Mouse (Mus musculus): ENCODE data around the gene Cdkn1b. TPM values are rescaled to one million over a fixed set of nuclear protein-coding genes. Genes with fewer than 3 reads are reported as not detected.

Gene Cdkn1b
- 13.9 and 14.7 TPM in 2 replicates for polyA plus RNA-seq (2014; fragmentation: Nextera tagmentation; extraction: Ambion mirVana)

GRCm38 (mm10) chr6:134920190-134921013, at the start of gene Cdkn1b:
Gene Cdkn1b, plus strand, starts transcription at chr6:134920401.
- WGBS (ENCODE audit: insufficient replicate concordance): under 1% methylated on average over 76 of the region's 77 CpGs
- H3K4me2 ChIP-seq: peak within 1 kb of the TSS; percentile 84
- no peaks in the 10 kb centered on the region for H3K27me3 ChIP-seq (ENCODE audit: control insufficient read depth, insufficient read depth, low read length)
- ATAC-seq (replicated peaks; ENCODE audit: insufficient number of reproducible peaks, low FRiP score, low TSS enrichment): peak; percentile 92
- H3K4me1 ChIP-seq (ENCODE audit: control insufficient read depth, insufficient read depth, low read length): peaks cover 13% of the 10 kb centered on the region
- peak within 1 kb of the TSS; percentile 87 for H3K9ac ChIP-seq (ENCODE audit: low read depth, low read length)
- peak within 1 kb of the TSS; percentile 94 for H3K27ac ChIP-seq (ENCODE audit: low read depth, low read length)
- H3K36me3 ChIP-seq (ENCODE audit: control insufficient read depth, insufficient read depth, low read length): no peaks in the 10 kb centered on the region; the same call in 1 of the 2 replicates
- peak within 1 kb of the TSS; percentile 74 for H3K4me3 ChIP-seq (ENCODE audit: low read depth, low read length)
- no peaks in the 10 kb centered on the region for H3K9me3 ChIP-seq (replicated peaks; ENCODE audit: control insufficient read depth, low read length)

- H3K27ac ChIP-seq (ENCODE audit: low read depth, low read length): no peak overlapping the region
- no peak for ATAC-seq (replicated peaks; ENCODE audit: insufficient number of reproducible peaks, low FRiP score, low TSS enrichment)
- WGBS (ENCODE audit: insufficient replicate concordance): 76% methylated on average over 4 of the region's 4 CpGs
Measured at GRCm38 (mm10) chr6:134870887-134871286, 49.3 kb upstream of the Cdkn1b start.

GRCm38 (mm10) chr6:134872236-134872635, 48.0 kb upstream of the Cdkn1b start:
- ATAC-seq (replicated peaks; ENCODE audit: insufficient number of reproducible peaks, low FRiP score, low TSS enrichment): no peak
- Histone ChIP-seq H3K27ac (ENCODE audit: low read depth, low read length) (no peak overlapping the region), H3K36me3 (ENCODE audit: control insufficient read depth, insufficient read depth, low read length) (peaks cover 13% of the 10 kb centered on the region), H3K27me3 (ENCODE audit: control insufficient read depth, insufficient read depth, low read length) (no peaks in the 10 kb centered on the region), H3K4me3 (ENCODE audit: low read depth, low read length) (no peak overlapping the region), H3K4me2 (no peak overlapping the region), H3K4me1 (ENCODE audit: control insufficient read depth, insufficient read depth, low read length) (no peaks in the 10 kb centered on the region), H3K9me3 (replicated peaks; ENCODE audit: control insufficient read depth, low read length) (no peaks in the 10 kb centered on the region), H3K9ac (ENCODE audit: low read depth, low read length) (no peak overlapping the region)
- 89% methylated on average over 2 of the region's 2 CpGs for WGBS (ENCODE audit: insufficient replicate concordance)

More at GRCm38 (mm10) chr6:134870887-134871286, 49.3 kb upstream of the Cdkn1b start:
- H3K4me2 ChIP-seq: no peak overlapping the region
- no peak overlapping the region for H3K4me3 ChIP-seq (ENCODE audit: low read depth, low read length)
- H3K9ac ChIP-seq (ENCODE audit: low read depth, low read length): no peak overlapping the region
- H3K36me3 ChIP-seq (ENCODE audit: control insufficient read depth, insufficient read depth, low read length): peaks cover 13% of the 10 kb centered on the region
- no peaks in the 10 kb centered on the region for H3K27me3 ChIP-seq (ENCODE audit: control insufficient read depth, insufficient read depth, low read length)
- H3K9me3 ChIP-seq (replicated peaks; ENCODE audit: control insufficient read depth, low read length): no peaks in the 10 kb centered on the region
- H3K4me1 ChIP-seq (ENCODE audit: control insufficient read depth, insufficient read depth, low read length): no peaks in the 10 kb centered on the region

- Histone ChIP-seq H3K36me3 (ENCODE audit: control insufficient read depth, insufficient read depth, low read length) (peaks cover 13% of the 10 kb centered on the region), H3K9me3 (replicated peaks; ENCODE audit: control insufficient read depth, low read length) (no peaks in the 10 kb centered on the region), H3K4me1 (ENCODE audit: control insufficient read depth, insufficient read depth, low read length) (no peaks in the 10 kb centered on the region), H3K9ac (ENCODE audit: low read depth, low read length) (no peak overlapping the region), H3K27me3 (ENCODE audit: control insufficient read depth, insufficient read depth, low read length) (no peaks in the 10 kb centered on the region), H3K4me3 (ENCODE audit: low read depth, low read length) (no peak overlapping the region), H3K4me2 (no peak overlapping the region), H3K27ac (ENCODE audit: low read depth, low read length) (no peak overlapping the region)
- no peak for ATAC-seq (replicated peaks; ENCODE audit: insufficient number of reproducible peaks, low FRiP score, low TSS enrichment)
- 82% methylated on average over 2 of the region's 2 CpGs for WGBS (ENCODE audit: insufficient replicate concordance)
Measured at GRCm38 (mm10) chr6:134873018-134873417, 47.2 kb upstream of the Cdkn1b start.

- 66% methylated on average over 6 of the region's 6 CpGs for WGBS (ENCODE audit: insufficient replicate concordance)
- Histone ChIP-seq H3K9ac (ENCODE audit: low read depth, low read length) (no peak overlapping the region), H3K9me3 (replicated peaks; ENCODE audit: control insufficient read depth, low read length) (no peaks in the 10 kb centered on the region), H3K4me1 (ENCODE audit: control insufficient read depth, insufficient read depth, low read length) (no peaks in the 10 kb centered on the region), H3K27me3 (ENCODE audit: control insufficient read depth, insufficient read depth, low read length) (no peaks in the 10 kb centered on the region), H3K27ac (ENCODE audit: low read depth, low read length) (no peak overlapping the region), H3K36me3 (ENCODE audit: control insufficient read depth, insufficient read depth, low read length) (no peaks in the 10 kb centered on the region), H3K4me3 (ENCODE audit: low read depth, low read length) (no peak overlapping the region), H3K4me2 (no peak overlapping the region)
- ATAC-seq (replicated peaks; ENCODE audit: insufficient number of reproducible peaks, low FRiP score, low TSS enrichment): no peak
Measured at GRCm38 (mm10) chr6:134876795-134877194, 43.4 kb upstream of the Cdkn1b start.

GRCm38 (mm10) chr6:134877276-134877675, 42.9 kb upstream of the Cdkn1b start:
- 87% methylated on average over 4 of the region's 4 CpGs for WGBS (ENCODE audit: insufficient replicate concordance)

GRCm38 (mm10) chr6:134877892-134878291, 42.3 kb upstream of the Cdkn1b start:
- Histone ChIP-seq H3K36me3 (ENCODE audit: control insufficient read depth, insufficient read depth, low read length) (no peaks in the 10 kb centered on the region), H3K9me3 (replicated peaks; ENCODE audit: control insufficient read depth, low read length) (no peaks in the 10 kb centered on the region), H3K9ac (ENCODE audit: low read depth, low read length) (no peak overlapping the region), H3K4me2 (no peak overlapping the region), H3K4me1 (ENCODE audit: control insufficient read depth, insufficient read depth, low read length) (no peaks in the 10 kb centered on the region), H3K27ac (ENCODE audit: low read depth, low read length) (no peak overlapping the region), H3K4me3 (ENCODE audit: low read depth, low read length) (no peak overlapping the region), H3K27me3 (ENCODE audit: control insufficient read depth, insufficient read depth, low read length) (no peaks in the 10 kb centered on the region)
- no peak for ATAC-seq (replicated peaks; ENCODE audit: insufficient number of reproducible peaks, low FRiP score, low TSS enrichment)
- WGBS (ENCODE audit: insufficient replicate concordance): 63% methylated on average over 1 of the region's 1 CpGs

More at GRCm38 (mm10) chr6:134877276-134877675, 42.9 kb upstream of the Cdkn1b start:
- Histone ChIP-seq H3K4me1 (ENCODE audit: control insufficient read depth, insufficient read depth, low read length) (no peaks in the 10 kb centered on the region), H3K4me2 (no peak overlapping the region), H3K27ac (ENCODE audit: low read depth, low read length) (no peak overlapping the region), H3K9me3 (replicated peaks; ENCODE audit: control insufficient read depth, low read length) (no peaks in the 10 kb centered on the region), H3K27me3 (ENCODE audit: control insufficient read depth, insufficient read depth, low read length) (no peaks in the 10 kb centered on the region), H3K4me3 (ENCODE audit: low read depth, low read length) (no peak overlapping the region), H3K36me3 (ENCODE audit: control insufficient read depth, insufficient read depth, low read length) (no peaks in the 10 kb centered on the region), H3K9ac (ENCODE audit: low read depth, low read length) (no peak overlapping the region)
- ATAC-seq (replicated peaks; ENCODE audit: insufficient number of reproducible peaks, low FRiP score, low TSS enrichment): no peak

- no peak overlapping the region for H3K4me3 ChIP-seq (ENCODE audit: low read depth, low read length)
- no peaks in the 10 kb centered on the region for H3K36me3 ChIP-seq (ENCODE audit: control insufficient read depth, insufficient read depth, low read length)
- no peaks in the 10 kb centered on the region for H3K27me3 ChIP-seq (ENCODE audit: control insufficient read depth, insufficient read depth, low read length)
- ATAC-seq (replicated peaks; ENCODE audit: insufficient number of reproducible peaks, low FRiP score, low TSS enrichment): no peak
- no peaks in the 10 kb centered on the region for H3K4me1 ChIP-seq (ENCODE audit: control insufficient read depth, insufficient read depth, low read length)
- H3K9me3 ChIP-seq (replicated peaks; ENCODE audit: control insufficient read depth, low read length): no peaks in the 10 kb centered on the region
- no peak overlapping the region for H3K4me2 ChIP-seq
- H3K27ac ChIP-seq (ENCODE audit: low read depth, low read length): no peak overlapping the region
- 72% methylated on average over 5 of the region's 5 CpGs for WGBS (ENCODE audit: insufficient replicate concordance)
- H3K9ac ChIP-seq (ENCODE audit: low read depth, low read length): no peak overlapping the region
Measured at GRCm38 (mm10) chr6:134879556-134879955, 40.6 kb upstream of the Cdkn1b start.

- no peaks in the 10 kb centered on the region for H3K4me1 ChIP-seq (ENCODE audit: control insufficient read depth, insufficient read depth, low read length)
- H3K9ac ChIP-seq (ENCODE audit: low read depth, low read length): no peak overlapping the region
- WGBS (ENCODE audit: insufficient replicate concordance): 72% methylated on average over 2 of the region's 2 CpGs
- H3K27ac ChIP-seq (ENCODE audit: low read depth, low read length): no peak overlapping the region
- no peaks in the 10 kb centered on the region for H3K27me3 ChIP-seq (ENCODE audit: control insufficient read depth, insufficient read depth, low read length)
- no peaks in the 10 kb centered on the region for H3K36me3 ChIP-seq (ENCODE audit: control insufficient read depth, insufficient read depth, low read length)
- H3K9me3 ChIP-seq (replicated peaks; ENCODE audit: control insufficient read depth, low read length): no peaks in the 10 kb centered on the region
- ATAC-seq (replicated peaks; ENCODE audit: insufficient number of reproducible peaks, low FRiP score, low TSS enrichment): no peak
- no peak overlapping the region for H3K4me2 ChIP-seq
- no peak overlapping the region for H3K4me3 ChIP-seq (ENCODE audit: low read depth, low read length)
Measured at GRCm38 (mm10) chr6:134880046-134880445, 40.2 kb upstream of the Cdkn1b start.
